Mouse (Mus musculus): ENCODE measurements around the gene Radil. TPM values are rescaled to one million over a fixed set of nuclear protein-coding genes. Genes with fewer than 3 reads are reported as not detected.
A peak's percentile ranks its signal among the peaks of the same experiment; 100 is the strongest.

The Radil gene
- total RNA-seq, 4 experiments from 2014 or later, result 12.2 to 18.1 (median 13.7) TPM

- DNase-seq (ENCODE audit: low spot score in 2 of 2), result no peak
These were observed 5.7 kb downstream of the Radil start for GRCm38 (mm10) chr5:142545014-142545795.

- DNase-seq (ENCODE audit: low spot score in 2 of 2), result no peak
These were observed 13.6 kb downstream of the Radil start for GRCm38 (mm10) chr5:142537286-142537685.

GRCm38 (mm10) chr5:142535388-142535787 lies 15.5 kb downstream of the Radil start:
- DNase-seq (ENCODE audit: low spot score in 2 of 2), result no peak

- DNase-seq (ENCODE audit: low spot score in 2 of 2), result no peak
These were observed 21.0 kb downstream of the Radil start, which contains the start of gene Papolb for GRCm38 (mm10) chr5:142529915-142530314. Gene Papolb, minus strand, starts transcription at chr5:142530076.

GRCm38 (mm10) chr5:142524711-142525464 lies 26.0 kb downstream of the Radil start:
- no peak for DNase-seq (ENCODE audit: low spot score in 2 of 2)

DNA sequence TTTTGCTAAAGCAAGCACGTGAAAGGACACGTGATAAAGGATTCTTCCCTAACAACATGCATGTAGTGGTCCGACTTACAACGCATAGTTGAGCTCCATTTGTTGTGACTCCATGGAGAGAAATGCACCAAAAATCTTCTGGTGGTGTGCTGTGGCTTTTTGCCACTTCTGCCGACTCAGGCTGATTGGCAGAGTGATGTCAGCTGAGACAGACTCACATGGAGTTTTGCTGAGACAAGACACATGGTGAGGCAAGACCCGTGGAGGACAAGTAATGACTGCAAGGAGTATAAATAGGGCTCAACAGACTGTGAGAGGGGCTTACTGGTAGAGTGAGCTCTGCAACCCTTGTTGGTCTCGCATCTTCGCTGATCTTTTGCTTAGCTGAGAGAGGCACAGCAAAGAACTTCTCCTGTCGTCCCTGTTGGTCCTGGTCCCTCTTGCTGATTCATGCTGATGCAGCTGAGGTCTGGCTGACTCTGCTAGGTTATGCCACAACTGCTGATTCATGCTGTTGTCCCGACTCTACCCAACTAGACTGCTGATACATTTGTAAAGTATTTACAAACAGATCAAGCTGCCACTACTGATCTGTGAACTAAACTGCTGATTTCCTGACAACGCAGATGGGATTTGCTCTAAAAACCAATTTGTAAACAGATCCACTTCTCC lies 29.6 kb downstream of the Radil start:
- no peak for DNase-seq (ENCODE audit: low spot score in 2 of 2)

GRCm38 (mm10) chr5:142520360-142520759 lies 30.5 kb downstream of the Radil start:
- no peak for DNase-seq (ENCODE audit: low spot score in 2 of 2)

- no peak for DNase-seq (ENCODE audit: low spot score in 2 of 2)
These were observed 31.9 kb downstream of the Radil start for GRCm38 (mm10) chr5:142518973-142519372.

GRCm38 (mm10) chr5:142512112-142512511 lies 38.8 kb downstream of the Radil start:
- no peak for DNase-seq (ENCODE audit: low spot score in 2 of 2)

DNA sequence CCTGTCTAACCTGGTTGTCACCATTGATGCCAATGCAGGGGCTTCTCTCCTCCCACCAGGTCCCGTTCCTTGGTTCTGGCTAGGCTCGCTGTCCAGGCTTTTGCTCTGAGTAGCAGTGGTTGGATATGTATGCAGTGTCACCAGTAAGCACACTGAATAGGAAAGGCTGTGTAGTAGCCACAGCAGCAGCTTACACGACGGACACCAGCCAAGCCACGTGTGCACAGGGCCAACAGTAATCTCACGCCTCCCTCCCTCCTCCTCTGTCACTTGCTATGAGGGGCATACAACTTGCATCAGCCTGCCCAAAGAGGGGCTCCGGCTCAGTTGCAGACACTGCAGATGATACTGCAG lies 40.9 kb downstream of the Radil start:
- DNase-seq (ENCODE audit: low spot score in 2 of 2), result no peak

- DNase-seq (ENCODE audit: low spot score in 2 of 2), result no peak
These were observed 41.5 kb downstream of the Radil start for GRCm38 (mm10) chr5:142509141-142510060.

GRCm38 (mm10) chr5:142505695-142506423 lies 45.0 kb downstream of the Radil start:
- no peak for DNase-seq (ENCODE audit: low spot score in 2 of 2)

- no peak for DNase-seq (ENCODE audit: low spot score in 2 of 2)
These were observed 46.7 kb downstream of the Radil start for GRCm38 (mm10) chr5:142504175-142504574.

DNA sequence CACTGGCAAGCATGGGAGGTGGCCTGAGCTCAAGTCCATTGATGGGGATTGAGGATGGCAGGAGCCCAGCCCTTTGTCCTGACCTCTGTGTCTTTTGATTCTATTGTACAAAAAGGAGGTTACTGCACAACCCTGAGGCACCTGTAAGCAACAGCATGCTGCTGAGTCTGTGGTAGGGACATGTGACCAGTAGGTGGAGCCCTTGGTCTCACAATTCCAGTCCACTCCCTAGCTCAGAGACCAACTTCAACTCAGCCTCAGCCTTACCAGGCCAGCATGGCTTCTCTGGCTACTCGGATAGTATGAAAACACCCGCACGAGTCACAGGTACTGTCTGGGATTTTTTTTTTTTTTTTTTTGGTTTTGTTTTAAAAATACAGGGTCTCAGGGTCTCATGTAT lies 48.5 kb downstream of the Radil start:
- DNase-seq (ENCODE audit: low spot score in 2 of 2), result peak; percentile 85 to 88

DNA sequence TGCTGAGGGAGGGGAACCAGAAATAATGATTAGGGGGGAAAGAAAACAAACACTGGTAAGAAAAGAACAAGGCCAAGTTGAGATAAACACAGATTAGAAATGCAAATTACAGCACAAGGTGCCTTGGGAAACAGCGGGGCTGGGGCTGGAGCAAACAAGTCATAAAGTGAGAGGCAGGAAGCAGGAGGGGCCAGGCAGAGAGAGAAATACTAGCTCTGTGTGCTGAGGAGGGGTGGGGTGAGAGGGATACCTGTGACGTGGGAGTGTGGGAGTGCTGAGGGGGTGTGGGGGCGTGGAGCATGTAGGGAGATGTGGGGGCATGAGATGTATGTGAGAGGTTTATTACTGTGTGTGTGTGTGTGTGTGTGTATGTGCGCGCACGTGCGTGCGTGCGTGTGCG lies 50.0 kb downstream of the Radil start:
- no peak for DNase-seq (ENCODE audit: low spot score in 2 of 2)

DNA sequence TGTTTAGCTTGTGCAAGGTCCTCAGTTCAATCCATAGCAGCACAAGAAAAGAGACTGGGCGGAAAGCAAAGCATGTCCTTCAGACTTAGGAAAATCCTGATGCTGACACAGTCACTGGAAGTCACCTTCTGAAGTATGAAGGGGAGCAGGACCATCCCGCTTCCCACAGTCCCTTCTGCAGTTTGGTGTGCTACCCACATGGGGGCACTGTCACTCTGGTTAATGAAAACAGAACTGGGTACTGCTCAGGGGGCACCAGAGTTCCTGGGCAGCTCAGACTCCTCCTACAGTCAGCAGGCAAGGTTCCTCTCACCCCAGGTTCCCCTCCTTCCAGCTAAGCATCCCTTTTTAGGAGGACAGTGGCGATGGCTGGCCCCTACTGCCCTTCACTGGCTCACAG lies 51.9 kb downstream of the Radil start:
- DNase-seq (ENCODE audit: low spot score in 2 of 2), result no peak

- no peak for DNase-seq (ENCODE audit: low spot score in 2 of 2)
These were observed 55.4 kb downstream of the Radil start for GRCm38 (mm10) chr5:142495321-142496096.

GRCm38 (mm10) chr5:142493307-142493706 lies 57.6 kb downstream of the Radil start:
- no peak for DNase-seq (ENCODE audit: low spot score in 2 of 2)

- no peak for DNase-seq (ENCODE audit: low spot score in 2 of 2)
These were observed 60.8 kb downstream of the Radil start for GRCm38 (mm10) chr5:142489955-142490707.

Measured in layer of hippocampus, adult 8-10 months (tissue).